Mouse (Mus musculus) midbrain, postnatal 0 days (tissue): ENCODE results near the gene Kcnh3. TPM values are rescaled to one million over a fixed set of nuclear protein-coding genes. Genes with fewer than 3 reads are reported as not detected.
A peak's percentile ranks its signal among the peaks of the same experiment; 100 is the strongest.

ENCODE experiments used
- ATAC-seq: fragments of 200-750 bp; cut with Nextera tagmentation; 2 replicates; pipeline ENCODE4 v1.8.0; 2017; ENCODE audit warnings: moderate number of reproducible peaks, mild to moderate bottlenecking, moderate TSS enrichment, moderate library complexity; ENCODE audit not compliant: low FRiP score
- DNase-seq: peaks from one replicate; pipeline ENCODE4 v3.0.0-alpha.2; 2015; ENCODE audit warnings: low spot score
- H3K27ac ChIP-seq: fragments of 300-500 bp; sonication (generic); 2 replicates; pipeline ENCODE4 v1.5.1; 2014; ENCODE audit warnings: low read depth, mild to moderate bottlenecking, low read length, mixed read lengths
- H3K27me3 ChIP-seq: fragments of 300-500 bp; sonication (generic); 2 replicates; pipeline ENCODE4 v1.6.1; 2014; ENCODE audit warnings: low read length, control low read depth, mixed read lengths; ENCODE audit not compliant: insufficient read depth
- H3K36me3 ChIP-seq: fragments of 300-500 bp; sonication (generic); 2 replicates; pipeline ENCODE4 v1.6.1; 2014; ENCODE audit warnings: low read length, control low read depth, mixed read lengths; ENCODE audit not compliant: insufficient read depth
- H3K4me1 ChIP-seq: fragments of 300-500 bp; sonication (generic); 2 replicates; pipeline ENCODE4 v1.6.1; 2014; ENCODE audit warnings: mild to moderate bottlenecking, control low read depth, antibody characterized with exemption, low read length, mixed read lengths; ENCODE audit not compliant: insufficient read depth
- H3K4me2 ChIP-seq: fragments of 300-500 bp; sonication (generic); 2 replicates; pipeline ENCODE4 v1.6.1; 2014; ENCODE audit warnings: low read depth, mild to moderate bottlenecking, low read length, mixed read lengths; ENCODE audit not compliant: poor library complexity, severe bottlenecking
- H3K4me3 ChIP-seq: fragments of 300-500 bp; sonication (generic); 2 replicates; pipeline ENCODE4 v1.5.1; 2014; ENCODE audit warnings: low read depth, mild to moderate bottlenecking, low read length, moderate library complexity
- H3K9ac ChIP-seq: fragments of 300-500 bp; sonication (generic); replicated peaks from 2 replicates; pipeline ENCODE4 v1.6.1; 2014; ENCODE audit warnings: mild to moderate bottlenecking, low read length, moderate library complexity, mixed read lengths; ENCODE audit not compliant: poor library complexity, severe bottlenecking
- H3K9me3 ChIP-seq: fragments of 300-500 bp; sonication (generic); 2 replicates; pipeline ENCODE4 v1.6.1; 2016; ENCODE audit warnings: low read length, control low read depth
- CTCF ChIP-seq: IDR thresholded peaks from 2 replicates; pipeline ENCODE4 v1.5.1; 2016; ENCODE audit warnings: antibody characterized with exemption, mild to moderate bottlenecking
- WGBS: fragments of 180-500 bp; shearing (Covaris S2); extraction: QIAGEN DNeasy Blood & Tissue Kit; methylation state at CpG from one replicate; pipeline ENCODE4 v1.1.7; 2014; 5-methylcytosine and 5-hydroxymethylcytosine counted together
- polyA plus RNA-seq: library from polyadenylated mRNA; unstranded; fragments of >200 nt; fragmentation: Nextera tagmentation; extraction: Ambion mirVana; gene quantifications from 2 replicates; pipeline ENCODE4 v1.2.1, GENCODE M21; 2015
- total RNA-seq: library from RNA; depleted of rRNA; stranded (reverse); fragments of >200 nt; gene quantifications from 2 replicates; pipeline ENCODE4 v1.2.3, GENCODE M21; 2014

The Kcnh3 gene
- total and polyA plus RNA-seq, 2 experiments from 2014 or later = 0.60 to 3.6 TPM

DNA sequence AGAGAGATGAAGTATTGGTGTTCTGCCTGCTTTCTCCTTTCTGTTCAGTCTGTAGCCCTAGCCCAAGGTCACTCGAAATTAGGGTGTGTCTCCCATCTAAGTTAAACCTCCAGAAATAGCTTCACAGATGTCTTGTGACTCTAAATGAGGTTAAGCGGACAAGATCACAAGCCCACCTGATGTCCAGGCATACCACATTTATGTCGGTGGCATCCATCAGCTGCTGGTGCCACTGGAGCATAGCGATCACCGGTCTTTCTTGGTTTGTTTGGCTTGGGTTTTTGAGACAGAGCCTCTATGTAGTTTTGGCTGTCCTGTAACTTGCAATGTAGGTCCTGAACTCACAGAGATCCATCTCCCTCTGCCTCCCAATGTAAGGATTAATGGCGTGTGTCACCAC lies 29.1 kb downstream of the Kcnh3 start:
- no peak for DNase-seq
- no peak overlapping the region for H3K9ac ChIP-seq
- WGBS = 95% methylated on average over 6 of the region's 6 CpGs
- H3K9me3 ChIP-seq = no peaks in the 10 kb centered on the region
- no peak overlapping the region for H3K4me2 ChIP-seq
- H3K27ac ChIP-seq = no peak overlapping the region
- no peak for ATAC-seq
- TF ChIP-seq CTCF = no peak
- no peak overlapping the region for H3K4me3 ChIP-seq
- H3K27me3 ChIP-seq = no peaks in the 10 kb centered on the region
- H3K4me1 ChIP-seq = 0 out of 2 replicates have a peak, but pooled peaks cover 3% of the 10 kb centered on the region
- H3K36me3 ChIP-seq = no peaks in the 10 kb centered on the region; the same call in 1 of the 2 replicates

DNA sequence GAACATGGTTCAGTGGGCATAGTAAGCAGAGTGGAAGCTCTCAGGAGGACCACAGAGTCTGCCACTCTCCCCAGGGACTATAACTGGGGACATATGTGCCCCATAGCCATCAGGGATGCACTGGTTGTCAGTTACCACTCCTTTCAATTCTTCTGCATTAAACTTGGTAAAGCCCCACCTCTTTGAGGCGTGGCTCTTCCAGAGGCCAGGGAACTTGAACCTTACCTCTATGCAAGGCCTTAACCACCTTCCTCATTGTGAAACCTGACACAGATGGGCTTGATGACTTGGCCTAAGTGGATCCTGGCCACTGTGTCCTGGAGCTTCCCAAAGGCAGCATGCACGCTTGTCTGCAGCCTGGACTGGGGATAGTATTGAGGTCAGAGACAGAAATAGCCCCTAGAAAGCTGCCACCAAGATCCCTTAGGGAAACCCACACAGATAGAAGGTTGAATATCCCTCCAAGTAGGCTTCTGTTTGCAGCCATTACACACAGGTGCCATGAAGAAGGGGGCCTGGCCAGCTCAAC lies 29.9 kb downstream of the Kcnh3 start:
- no peak for TF ChIP-seq CTCF
- H3K36me3 ChIP-seq = no peaks in the 10 kb centered on the region
- no peak overlapping the region for H3K4me3 ChIP-seq
- 0 out of 2 replicates have a peak, but pooled peaks cover 3% of the 10 kb centered on the region for H3K4me1 ChIP-seq
- H3K9me3 ChIP-seq = no peaks in the 10 kb centered on the region
- ATAC-seq (no peak), DNase-seq (no peak)
- no peak overlapping the region for H3K27ac ChIP-seq
- H3K27me3 ChIP-seq = no peaks in the 10 kb centered on the region
- 87% methylated on average over 2 of the region's 2 CpGs for WGBS
- H3K4me2 ChIP-seq = no peak overlapping the region
- no peak overlapping the region for H3K9ac ChIP-seq

DNA sequence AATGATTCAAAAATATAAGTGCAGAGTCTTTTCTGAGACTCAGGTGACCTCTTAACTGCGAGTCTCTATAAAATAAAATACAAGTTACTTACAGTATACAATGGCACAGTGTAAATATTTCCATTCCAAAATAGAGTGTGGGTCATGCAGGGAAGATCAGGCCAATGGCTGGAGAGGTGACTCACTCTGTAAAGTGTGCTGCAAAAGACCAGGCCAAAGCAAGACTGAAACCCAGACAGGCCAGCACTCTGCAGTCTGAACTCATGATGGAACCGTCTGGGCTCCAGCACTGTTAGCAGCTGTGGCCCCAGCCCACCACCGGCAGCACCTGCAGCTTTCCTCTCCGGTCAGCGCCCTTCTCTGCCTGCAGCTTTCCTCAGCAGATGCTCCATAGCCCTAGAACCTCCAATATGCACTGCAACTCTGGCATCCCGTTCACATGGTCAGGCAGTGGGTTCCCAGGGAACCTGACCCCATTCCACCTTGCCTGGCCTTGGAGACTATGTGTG lies 30.6 kb downstream of the Kcnh3 start:
- no peak overlapping the region for H3K4me3 ChIP-seq
- no peak overlapping the region for H3K27ac ChIP-seq
- DNase-seq = no peak
- no peak for ATAC-seq
- no peak overlapping the region for H3K9ac ChIP-seq
- H3K4me2 ChIP-seq = no peak overlapping the region
- no peak for TF ChIP-seq CTCF
- no peaks in the 10 kb centered on the region for H3K27me3 ChIP-seq
- H3K4me1 ChIP-seq = 0 out of 2 replicates have a peak, but pooled peaks cover 3% of the 10 kb centered on the region
- 86% methylated on average over 6 of the region's 6 CpGs for WGBS
- H3K36me3 ChIP-seq = no peaks in the 10 kb centered on the region
- H3K9me3 ChIP-seq = no peaks in the 10 kb centered on the region

DNA sequence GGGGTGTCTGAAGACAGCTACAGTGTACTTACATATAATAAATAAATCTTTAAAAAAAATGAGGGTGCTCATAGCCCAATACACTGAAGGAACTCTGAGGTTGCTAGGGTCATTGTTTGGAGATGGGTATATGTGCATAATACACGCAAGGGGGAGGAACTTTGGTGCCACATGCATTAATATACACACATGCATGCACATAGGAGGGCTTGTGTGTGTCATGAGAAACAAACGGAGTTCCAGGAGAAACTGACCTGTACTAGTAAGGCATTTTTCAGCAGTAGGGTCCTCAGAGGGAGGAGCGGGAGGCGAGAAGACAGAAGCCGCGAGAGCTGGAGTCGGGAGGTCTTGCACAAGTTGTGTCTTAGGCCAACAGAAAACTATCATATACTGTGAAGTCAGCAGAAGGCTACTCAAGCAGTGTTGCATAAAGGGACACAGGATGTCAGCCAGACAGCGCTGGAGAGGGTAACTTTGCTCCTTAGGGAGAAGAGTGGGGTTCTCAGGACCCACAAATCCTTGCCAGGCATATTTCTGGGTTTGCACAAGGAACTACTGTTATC lies 34.6 kb downstream of the Kcnh3 start:
- no peak overlapping the region; the same call in 1 of the 2 replicates for H3K4me3 ChIP-seq
- no peaks in the 10 kb centered on the region for H3K4me1 ChIP-seq
- TF ChIP-seq CTCF = no peak
- H3K9ac ChIP-seq = no peak overlapping the region
- H3K27me3 ChIP-seq = no peaks in the 10 kb centered on the region
- H3K36me3 ChIP-seq = no peaks in the 10 kb centered on the region
- DNase-seq = no peak
- H3K9me3 ChIP-seq = no peaks in the 10 kb centered on the region
- ATAC-seq = no peak
- no peak overlapping the region for H3K27ac ChIP-seq
- WGBS = 65% methylated on average over 8 of the region's 8 CpGs
- peak overlapping the region; percentile 33 for H3K4me2 ChIP-seq

DNA sequence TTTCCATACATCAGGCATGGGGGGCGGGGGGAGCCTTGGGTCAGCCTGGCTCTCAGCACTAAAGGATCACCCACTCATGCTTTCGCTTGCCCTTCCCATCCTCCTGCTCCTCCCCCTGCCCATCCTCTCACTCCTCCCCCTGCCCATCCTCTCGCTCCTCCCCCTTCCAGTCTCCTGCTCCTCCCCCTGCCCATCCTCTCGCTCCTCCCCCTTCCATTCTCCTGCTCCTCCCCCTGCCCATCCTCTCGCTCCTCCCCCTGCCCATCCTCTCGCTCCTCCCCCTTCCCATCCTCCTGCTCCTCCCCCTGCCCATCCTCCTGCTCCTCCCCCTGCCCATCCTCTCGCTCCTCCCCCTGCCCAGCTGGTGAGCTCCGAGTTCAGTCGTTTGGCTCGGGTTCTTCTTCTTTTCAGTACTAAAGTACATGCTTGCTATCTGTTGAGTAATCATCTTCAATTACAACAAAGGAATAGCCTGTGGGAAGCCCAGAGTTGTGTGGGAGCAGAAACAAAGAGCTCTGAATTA lies 35.1 kb downstream of the Kcnh3 start:
- TF ChIP-seq CTCF = no peak
- Histone ChIP-seq H3K27me3 (no peaks in the 10 kb centered on the region), H3K4me1 (no peaks in the 10 kb centered on the region), H3K27ac (no peak overlapping the region), H3K36me3 (no peaks in the 10 kb centered on the region), H3K9me3 (no peaks in the 10 kb centered on the region), H3K9ac (no peak overlapping the region), H3K4me3 (peak overlapping the region; percentile 10; the same call in 1 of the 2 replicates), H3K4me2 (peak overlapping the region; percentile 33)
- 3% methylated on average over 7 of the region's 10 CpGs for WGBS
- peak; percentile 48 for DNase-seq
- no peak for ATAC-seq

DNA sequence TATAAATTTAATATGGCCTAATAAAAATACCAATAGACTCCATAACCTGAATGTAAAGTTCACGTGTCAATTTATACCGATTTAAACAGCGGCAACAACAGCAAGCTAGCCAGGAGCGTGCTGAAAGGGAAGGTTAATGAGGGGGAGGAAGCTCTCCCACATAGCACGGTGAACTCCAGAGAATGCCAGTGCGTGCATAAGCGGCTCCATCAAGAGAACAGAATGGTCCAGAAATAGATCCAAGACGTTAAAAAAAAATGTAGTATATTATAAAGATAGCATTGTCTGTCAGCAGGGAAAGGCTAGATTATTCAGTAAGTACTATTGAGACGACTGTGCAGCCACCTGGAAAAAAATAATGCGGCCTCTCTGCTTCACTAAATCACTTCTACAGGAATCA lies 38.0 kb downstream of the Kcnh3 start:
- Histone ChIP-seq H3K4me3 (no peak overlapping the region), H3K4me1 (no peaks in the 10 kb centered on the region), H3K4me2 (no peak overlapping the region), H3K9me3 (no peaks in the 10 kb centered on the region), H3K36me3 (no peaks in the 10 kb centered on the region), H3K27me3 (no peaks in the 10 kb centered on the region), H3K9ac (no peak overlapping the region), H3K27ac (no peak overlapping the region)
- 54% methylated on average over 10 of the region's 10 CpGs for WGBS
- TF ChIP-seq CTCF = no peak
- ATAC-seq (no peak), DNase-seq (no peak)
